Mouse (Mus musculus) spleen, adult 18-20 months (tissue): ENCODE data around the gene Hopx.

ENCODE experiments used
- DNase-seq, 2 experiments: peaks; one replicate each; pipeline ENCODE4 v3.0.0; 2022; ENCODE audit warnings: mixed read lengths in 2 of 2

Hopx gene

DNA sequence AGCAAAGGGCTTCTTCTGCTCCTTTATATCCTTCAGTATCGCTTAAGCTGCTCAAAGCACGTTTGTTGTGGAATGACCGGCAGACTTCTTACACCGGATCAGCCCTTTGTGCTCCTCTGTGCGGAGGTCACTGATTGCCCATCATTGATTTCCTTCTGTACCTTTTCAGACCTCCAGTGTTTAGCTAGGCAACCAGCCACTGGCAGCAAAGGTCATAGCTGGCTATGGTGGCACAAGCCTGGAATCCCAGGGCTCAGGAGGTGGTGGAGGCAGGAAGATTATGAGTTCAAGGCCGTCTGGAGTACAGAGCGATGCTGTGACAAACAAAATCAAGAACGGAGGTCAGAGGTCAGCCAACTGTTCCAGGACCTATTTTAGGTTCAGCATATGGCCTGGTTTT lies 17.0 kb upstream of the Hopx start:
- no peak for DNase-seq

DNA sequence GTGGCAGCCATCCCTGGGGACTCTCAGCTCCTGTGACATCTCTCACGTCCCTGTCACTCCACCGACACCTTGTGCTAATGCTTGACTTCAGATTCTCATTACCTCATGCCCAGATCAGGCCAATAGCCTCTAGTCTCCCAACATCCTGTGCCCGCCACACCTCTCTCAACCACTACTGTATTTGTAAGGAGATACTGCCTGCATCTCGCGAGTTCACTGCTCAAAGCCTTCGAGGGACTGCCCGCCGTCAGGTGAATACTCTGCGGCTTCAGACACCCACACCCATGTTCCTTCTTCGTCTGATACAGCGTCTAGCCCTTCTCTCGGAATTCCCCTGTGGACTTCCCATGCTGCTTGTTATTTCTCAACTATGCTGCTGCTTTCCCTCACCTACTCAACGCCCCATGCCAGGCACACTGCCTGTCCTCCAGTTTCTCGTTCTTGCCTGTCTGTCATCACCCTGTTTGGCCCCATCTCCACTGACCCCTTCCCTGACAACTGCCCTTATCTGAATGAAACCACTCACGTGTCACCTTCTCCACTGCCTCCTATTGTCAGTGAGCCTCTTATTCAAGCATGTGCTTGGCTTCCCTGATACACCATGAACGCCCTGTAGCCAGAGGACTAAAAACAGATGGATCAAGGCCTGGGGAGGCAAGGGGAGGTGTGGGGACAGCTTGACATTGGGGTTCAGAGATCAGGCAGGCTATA lies 15.5 kb upstream of the Hopx start:
- no peak for DNase-seq

DNA sequence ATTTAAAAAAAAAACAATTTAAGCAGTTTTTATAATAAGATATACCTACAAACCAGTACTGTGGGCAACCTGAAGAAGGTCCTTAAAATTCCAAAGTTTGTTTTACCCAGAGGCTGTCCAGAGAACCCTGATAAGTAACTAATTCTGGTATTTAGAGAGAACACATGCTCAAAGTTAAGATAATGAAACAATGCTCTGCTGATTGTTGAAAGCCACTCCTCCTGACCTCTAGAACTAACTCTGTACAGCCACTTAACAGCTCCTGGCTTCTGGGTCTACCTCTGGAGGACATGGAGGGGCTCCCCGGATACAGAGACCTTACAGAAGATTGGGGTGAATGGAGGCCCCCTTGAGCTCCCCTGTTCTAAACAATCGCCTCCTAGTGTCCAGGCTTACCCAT lies 15.0 kb upstream of the Hopx start:
- DNase-seq, result no peak

DNA sequence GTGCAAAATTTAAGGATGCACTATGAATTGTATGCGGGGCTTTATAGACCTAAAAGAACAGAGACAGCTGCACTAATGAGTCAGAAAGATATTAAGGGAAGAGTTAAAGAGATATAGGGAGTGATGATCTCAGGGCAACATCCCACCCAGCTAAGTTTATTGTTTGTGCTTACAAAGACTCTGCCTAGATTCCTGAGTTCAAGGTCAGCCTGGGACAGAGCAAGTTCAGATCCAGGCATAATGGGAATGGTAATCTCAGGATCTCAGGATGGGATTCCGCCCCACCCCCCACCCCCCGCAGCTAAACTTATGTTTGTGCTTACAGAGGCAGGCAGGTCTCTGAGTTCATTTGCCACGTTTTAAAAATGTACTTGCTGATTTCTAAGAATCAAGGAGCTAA lies 13.9 kb upstream of the Hopx start:
- no peak for DNase-seq

DNA sequence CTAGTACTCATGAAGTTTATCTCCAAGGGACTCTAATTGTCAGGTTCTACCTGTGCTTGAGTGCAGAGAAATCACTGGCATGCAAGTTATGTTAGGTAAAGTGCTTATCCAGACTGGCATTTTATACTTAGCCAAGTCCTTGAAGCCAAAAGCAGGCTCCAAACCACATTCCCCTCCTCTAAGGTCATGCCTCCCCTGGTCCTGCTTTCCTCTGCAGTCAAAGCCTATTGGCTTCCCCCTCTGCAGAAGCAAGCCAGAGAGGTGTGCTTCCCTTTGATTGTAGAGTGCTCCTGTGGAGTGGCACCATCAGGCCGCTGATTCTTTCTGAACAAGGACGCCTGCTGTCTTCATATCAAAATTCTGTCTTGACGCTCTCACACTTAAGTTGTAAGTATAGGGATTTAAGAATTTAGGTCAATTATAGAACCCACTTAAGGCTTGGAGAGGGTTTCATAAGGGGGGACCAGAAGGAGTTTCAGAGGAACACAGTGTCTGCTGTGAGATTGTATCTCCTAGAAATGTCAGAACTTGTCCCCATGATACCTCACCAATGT lies 11.6 kb upstream of the Hopx start:
- no peak for DNase-seq

DNA sequence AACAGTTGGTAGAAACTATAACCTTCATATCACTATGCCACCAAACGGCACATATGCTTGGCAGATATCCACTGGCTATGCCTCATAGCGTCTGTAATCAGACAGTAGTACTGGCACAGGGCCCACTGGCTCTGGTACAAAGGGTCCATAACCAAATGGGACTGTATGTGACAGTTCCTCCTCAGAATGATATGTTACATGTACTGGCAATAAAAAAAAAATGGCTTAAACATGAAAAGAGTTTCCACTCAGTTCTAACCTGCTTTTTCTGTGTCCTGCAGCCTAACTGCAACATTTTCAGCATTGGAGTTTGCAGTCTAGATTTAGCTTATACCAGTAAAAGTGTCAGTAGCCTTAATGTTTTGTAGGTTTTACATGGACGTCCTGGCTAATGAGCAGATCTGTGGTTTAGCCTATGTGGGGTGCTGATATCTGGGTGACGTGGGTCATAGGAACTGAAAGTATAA lies 9.9 kb upstream of the Hopx start:
- no peak for DNase-seq

DNA sequence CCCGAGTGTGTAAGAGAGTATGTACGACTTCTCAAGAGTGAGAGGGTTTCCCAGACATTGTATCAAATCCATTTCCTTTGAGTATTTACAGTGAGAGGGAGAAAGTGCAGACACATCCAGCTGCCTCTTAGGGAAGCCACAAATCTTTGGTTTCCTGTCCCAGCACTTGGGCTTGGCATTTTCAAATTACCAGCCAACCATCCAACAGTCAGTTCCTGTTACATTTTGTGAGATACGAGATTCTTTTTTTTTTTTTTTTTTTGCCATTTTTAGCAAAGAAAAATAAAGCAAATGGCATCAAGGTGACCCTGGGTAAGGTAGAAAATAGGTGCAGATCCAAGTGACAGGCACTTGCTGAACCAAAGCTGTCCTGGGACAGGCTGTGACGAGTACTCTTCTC lies 9.2 kb upstream of the Hopx start:
- no peak for DNase-seq

DNA sequence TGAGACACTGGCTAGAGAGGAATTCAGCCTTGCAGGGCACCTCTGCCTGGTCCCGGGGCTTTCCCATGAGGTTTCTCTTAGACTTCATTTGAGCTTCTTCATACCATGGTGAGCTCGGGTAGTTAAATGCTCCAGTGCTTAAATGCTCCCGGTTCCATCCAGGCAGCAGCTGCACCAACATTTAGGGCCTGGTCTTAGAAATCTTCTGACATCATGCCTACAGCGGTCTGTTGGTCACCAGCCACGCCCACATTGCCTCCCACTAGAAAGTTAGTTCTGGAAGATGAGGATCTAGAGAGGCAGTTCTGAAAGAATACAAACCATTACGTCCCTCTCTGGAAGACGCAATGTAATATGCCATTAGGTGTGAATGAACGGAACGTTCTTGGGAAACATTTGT lies 8.7 kb upstream of the Hopx start:
- no peak for DNase-seq

DNA sequence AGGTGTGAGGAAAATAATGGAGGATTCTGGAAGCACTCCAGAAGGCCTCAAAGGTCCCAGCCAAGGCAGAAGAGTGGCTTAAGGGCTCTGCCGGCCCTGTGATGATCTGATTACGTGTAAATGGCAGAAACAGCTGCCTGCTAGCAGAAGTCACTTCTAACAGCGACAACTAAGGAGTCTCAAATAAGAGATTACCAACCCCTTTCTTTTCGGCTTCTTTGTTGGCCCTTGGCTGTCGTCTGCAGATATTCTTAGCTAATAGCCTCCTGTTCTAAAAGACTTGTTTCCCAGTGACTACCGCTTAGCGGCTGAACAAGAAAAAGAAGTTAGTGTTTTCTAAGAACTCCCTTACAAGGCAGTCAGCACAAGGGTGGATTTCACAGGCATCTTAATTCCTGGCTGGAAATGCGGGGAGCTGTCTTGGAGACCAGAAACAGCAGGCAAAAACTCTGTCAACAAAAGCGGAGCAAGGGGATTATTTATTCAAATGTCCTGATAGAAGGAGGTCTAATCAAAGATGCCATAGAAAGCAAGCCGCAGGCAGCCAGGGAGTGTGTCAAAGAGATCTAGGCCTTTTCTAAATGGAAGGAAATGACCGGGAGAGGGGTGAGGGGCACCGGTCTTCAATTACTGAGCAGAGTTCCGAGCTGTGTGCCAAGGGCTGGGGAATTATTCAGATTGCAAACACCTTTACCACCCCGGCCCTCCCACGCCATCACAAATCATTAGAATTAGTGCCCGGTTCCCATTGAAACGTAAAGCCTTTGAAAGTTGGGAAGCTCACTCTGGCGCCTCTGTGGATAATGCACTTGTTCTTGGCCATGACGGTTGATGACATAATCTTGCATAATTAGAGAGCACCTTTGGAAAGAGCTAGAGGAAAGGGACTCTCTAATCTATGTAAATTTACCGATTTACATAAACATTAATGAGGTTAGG lies 7.6 kb upstream of the Hopx start:
- no peak for DNase-seq

DNA sequence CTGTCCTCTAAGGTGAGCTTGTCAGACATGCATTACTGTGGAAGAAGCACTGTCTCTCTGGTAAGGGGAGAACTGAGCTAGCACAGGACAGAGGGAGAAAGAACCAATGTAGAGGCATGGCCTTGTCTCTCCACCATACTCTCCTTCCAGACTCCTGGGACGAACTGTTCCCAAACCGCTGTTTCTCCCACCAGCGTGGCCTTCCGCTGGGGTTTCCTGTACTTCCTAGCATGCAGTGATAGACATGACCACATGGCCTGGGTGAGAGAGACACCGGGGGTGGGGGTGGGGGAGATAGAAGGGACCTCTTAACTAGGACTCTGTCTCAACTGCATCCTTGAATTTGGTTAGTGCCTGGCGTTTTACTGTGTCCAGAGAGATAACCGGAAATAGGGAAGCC lies 5.8 kb upstream of the Hopx start:
- DNase-seq, result no peak

DNA sequence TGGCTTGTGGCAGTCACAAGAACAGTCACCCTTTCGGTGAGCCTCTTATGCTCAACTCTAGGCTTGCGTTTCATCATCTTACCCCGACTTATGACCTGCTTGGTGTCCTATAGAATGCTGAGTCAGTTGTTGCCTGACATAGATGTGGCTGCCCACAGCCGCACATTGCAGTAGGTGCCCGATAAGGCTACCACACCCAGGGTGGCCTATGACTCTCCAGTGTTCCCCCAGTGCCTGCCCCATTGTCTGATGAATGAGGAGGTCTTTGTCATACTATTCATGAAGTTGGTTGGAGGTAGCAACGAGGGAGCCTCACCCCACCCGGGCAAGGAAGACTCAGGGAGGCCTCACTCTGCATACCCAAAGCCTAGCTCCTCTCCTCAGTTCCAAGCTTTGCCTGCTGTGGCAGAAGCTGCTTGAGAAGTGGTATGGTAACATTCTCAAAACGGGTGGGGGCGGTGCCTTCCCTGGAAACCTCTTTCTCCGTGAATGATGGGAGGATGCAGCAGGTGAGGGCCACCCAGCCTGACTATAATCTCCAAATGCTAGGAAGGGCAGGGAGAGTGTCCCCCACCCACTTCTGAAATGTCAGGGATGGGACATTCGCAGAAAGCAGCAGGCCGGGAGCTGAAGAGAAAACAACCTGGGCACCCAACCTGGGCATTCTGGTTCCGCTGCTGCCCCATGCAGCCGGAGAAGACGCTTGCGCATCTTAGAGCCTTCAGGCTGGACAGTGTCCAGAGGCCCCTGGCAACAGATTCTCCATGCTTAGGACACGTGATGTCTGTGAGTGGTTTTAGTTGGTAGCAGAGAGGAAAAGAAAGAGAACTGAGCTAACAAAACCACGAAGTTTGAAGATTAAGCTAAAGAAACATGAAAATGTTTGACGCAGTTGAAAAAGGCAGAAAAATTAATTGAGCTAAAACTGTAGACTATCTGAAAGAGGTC lies 4.8 kb upstream of the Hopx start:
- DNase-seq, result no peak

DNA sequence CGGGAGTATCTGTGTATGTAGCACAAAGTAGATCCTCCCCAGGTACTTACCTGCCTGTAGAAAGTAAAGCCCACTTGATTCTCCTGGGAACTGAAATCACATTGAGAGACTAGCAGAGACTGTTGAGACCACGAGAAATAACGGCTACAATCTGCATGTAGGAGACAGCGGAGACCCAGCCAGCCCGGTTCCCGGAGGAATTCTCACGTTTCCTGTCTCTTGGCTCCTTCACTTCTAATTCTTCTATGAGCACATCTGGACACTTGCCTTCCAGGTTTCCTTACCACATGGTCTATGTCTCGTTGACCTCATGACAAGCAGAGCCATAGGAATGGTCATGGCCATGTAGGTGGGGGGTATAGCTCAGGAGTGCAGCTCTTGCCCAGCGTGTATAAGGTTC lies 811 bp upstream of the Hopx start:
- DNase-seq, result no peak

DNA sequence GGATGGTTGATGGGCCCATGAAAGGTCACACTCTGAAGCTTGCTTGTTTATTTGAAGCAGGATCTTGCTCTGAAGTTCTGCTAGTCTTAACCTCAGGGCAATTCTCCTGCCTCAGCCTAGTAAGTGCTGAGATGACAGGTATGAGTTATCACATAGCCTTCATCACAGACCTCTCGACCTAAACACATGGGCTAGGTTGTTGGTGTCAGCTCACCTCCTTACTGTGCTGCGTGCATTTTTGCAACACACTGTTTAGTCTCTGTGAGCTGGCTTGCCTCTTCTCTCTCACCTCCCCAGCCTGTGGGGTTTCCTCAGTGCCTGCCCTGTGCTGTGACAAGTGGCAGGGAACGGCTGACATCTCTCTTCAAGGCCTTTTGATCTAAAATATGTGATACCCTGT lies 1.1 kb downstream of the Hopx start:
- DNase-seq, result no peak

DNA sequence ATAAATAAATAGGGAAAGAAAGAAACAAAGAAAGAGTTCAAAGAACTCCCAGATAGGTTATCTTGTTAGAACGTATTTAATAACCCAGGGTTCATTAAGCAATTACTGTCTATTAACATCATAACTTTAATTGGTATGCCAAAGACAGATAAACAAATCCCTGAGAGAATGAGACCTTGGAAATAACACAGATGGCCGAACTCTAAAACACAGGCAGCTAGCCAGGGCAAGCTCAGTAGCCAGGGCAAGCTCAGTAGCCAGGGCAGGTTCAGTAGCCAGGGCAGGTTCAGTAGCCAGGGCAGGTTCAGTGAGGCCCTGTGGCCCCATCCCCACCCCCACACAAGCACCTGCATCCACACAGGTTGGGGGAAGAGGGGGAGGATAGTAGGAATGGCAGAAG lies 2.9 kb downstream of the Hopx start:
- DNase-seq, result no peak

DNA sequence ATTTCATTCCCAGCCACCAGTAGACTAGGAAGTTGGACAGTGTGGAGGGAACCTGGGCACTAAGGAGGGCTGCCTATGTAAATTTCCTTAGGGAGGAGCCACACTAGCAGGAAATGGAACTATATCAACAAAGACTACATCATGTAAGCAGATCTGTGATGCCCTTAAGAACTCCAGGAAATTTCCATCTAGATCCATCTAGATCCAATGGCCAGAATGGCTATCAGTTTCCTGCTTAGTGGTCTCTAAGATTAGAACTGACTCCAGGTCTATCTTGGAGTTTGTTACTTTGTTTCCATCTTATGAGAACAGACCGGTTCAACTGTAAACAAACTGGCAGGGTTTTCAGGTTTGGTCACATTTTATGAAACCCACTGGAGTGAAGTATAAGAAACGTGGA lies 5.1 kb downstream of the Hopx start:
- no peak for DNase-seq

DNA sequence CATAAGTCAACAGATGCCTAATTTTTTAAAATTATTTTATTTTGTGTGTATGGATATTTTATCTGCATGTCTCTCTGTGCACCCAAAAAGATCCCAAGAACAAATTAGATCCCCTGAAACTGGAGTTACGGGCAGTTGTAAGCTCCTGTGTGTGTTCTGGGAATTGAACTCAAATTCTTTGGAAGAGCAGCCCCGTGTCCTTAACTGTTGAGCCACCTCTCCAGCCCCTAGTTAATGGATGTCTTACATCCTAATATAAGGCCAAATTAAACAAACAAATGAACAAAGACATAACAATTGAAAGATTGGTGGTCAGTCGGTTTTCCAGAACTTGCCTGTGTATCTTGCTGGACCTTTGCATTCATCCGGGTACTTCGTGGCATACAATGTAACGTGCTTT lies 6.1 kb downstream of the Hopx start:
- no peak for DNase-seq

DNA sequence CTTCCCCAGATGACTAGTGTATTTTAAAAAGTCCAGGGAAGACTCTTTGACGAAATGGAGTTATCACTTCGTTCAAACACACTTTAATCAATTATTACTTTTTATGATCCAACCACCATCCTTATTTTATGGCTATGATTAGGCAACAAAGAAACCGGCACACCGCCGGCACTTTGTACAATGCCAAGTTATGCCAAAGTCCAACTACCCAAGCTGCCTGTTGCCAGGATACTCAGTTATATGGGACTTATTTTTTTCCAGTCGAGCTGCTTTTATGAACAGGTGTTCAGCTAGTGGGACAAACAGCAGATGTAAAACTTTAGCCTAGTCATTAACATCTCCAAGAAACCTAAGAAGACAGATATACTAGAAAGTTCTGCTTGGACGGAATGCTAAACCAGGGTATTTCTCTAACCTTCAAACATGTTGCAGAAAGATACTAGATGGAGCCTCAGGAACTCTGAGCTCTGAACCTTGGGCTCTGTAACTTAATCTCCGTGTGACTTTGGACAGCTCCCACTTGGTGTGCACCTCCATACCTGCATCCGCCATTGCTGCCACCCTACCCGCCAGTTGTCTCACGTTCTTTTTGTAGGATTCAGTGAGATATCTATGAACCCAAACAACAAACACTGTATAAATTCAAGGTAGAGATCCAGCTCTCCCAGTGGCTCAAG lies 7.6 kb downstream of the Hopx start:
- DNase-seq, result no peak

DNA sequence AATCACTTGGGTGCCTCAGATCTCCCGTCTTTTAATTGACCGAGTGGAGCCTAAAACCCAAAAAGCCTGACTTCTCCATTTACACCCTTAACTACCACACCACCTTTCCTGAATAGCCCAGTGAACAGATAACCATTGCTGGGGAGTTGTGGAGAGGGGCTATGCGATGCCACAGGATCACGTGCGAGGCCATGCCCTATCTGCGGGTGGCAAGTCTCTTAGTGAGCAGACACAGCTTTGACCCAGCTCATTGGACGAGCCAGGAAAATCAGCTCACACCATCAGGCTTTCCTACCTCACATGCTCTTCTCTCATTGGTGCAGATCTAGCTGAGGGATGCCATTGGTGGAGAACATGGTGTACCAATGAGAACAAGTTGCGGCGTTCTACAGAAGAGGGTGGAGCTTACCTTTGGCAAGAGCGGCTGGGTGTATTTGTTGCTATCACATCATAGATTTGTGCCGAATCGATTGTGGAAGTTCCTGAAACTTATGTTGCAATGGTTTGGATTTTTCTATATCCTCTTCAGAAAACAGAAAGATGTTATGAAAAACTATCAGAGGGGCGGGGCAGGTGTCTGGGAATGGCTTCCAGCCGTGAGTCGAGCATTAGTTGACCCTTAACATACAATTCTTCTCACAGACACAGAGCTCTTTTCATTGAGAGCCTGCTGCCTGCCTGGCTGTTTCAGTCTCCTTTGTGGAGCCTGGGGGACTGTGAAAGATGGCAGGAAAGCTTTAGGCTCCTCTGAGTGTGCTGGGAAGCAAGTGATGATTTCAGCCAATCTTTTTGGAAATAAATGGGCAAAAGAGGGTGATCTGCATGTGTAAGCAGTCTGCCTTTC lies 12.2 kb downstream of the Hopx start:
- no peak for DNase-seq

DNA sequence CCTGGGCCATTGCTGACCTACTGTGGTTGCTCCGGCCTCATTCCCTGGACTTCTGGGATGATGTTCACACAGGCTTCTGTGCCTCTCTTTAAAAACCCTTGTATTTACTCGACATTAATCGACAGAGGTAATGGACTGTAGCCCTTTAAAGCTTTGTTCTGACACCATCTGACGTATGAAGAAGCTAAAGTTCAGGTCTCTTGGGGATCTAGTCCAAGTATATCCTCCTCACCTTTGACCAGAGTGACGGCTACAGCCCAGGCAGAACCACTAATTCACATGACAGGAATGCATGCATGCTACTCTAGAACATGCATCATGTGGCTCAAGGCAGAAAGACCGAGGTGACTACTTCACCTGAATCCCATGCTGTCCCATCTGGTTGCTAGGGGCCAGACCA lies 14.2 kb downstream of the Hopx start:
- no peak for DNase-seq

DNA sequence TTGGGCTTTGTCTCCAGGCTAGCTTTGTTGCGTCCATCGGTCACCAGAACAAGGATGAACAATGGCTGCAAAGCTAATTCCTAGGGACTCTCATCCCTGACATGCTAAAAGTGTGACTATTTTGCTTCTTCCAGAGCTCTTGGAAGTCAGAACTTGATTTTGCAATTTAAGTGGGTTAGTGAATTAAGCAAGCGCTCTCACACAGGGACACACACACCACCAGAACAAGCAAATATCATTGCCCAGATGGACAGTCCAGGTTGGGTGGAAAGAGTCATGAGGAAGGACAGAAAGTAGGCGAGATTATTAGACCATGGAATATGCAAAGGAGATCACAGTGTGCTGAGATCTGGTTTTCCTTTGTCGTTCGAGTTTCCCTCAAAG lies 14.9 kb downstream of the Hopx start:
- DNase-seq, result no peak

DNA sequence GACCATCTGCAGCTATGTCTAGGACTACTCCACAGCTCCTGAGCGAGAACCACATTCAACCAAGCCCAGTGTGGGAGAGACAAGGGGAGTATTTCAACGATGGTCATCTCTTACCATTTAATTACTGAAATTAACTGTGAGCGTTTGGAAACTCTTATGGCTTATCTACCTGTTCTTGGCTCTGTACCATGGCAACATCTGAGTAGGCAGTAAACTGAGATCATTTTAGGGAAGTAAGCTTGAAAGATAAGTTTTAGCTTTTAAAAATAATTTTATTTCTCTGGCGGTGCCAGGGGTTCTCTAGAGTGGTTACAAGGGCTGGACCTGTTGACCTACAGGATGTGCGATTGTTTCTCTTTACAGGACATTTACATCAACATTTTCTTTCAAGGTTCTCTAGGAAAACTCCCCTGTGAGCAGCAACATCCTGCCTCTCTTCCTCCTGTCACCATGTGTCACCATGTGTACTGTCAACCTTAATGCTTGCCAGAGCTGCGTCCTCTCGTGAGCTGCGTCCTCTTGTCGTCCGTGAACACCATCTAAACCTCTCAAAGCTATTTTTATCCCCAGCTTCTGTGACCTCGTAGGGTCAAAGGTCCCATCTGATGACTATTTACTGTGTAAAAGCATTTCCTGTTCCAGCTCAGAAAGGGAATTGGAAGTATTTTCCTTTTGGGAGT lies 15.5 kb downstream of the Hopx start:
- no peak for DNase-seq
